Mouse (Mus musculus) MEL (cell line): ENCODE measurements around the gene Scarb1.

Experiments used
- CHD1 ChIP-seq: IDR thresholded peaks from 2 replicates; pipeline ENCODE4 v1.6.1; 2012; ENCODE audit warnings: low read depth, mild to moderate bottlenecking, inconsistent platforms, low read length, improper control_type of control experiment
- CTCF ChIP-seq, 3 experiments: IDR thresholded peaks in 2 of 3; conservative IDR thresholded peaks in 1 of 3; 2 replicates each; pipeline ENCODE4 v1.5.1; 2011 to 2012; ENCODE audit warnings: low read length in 3 of 3, low read depth in 2 of 3, mild to moderate bottlenecking in 2 of 3, improper control_type of control experiment in 1 of 3, inconsistent platforms in 1 of 3, mixed read lengths in 1 of 3, moderate library complexity in 1 of 3; ENCODE audit not compliant: control insufficient read depth in 1 of 3, insufficient read depth in 1 of 3, poor library complexity in 1 of 3, severe bottlenecking in 1 of 3
- ELF1 ChIP-seq: IDR thresholded peaks from 2 replicates; pipeline ENCODE4 v1.6.1; 2014; ENCODE audit warnings: low read depth, mild to moderate bottlenecking, inconsistent platforms, low read length, improper control_type of control experiment, moderate library complexity
- EP300 ChIP-seq, 2 experiments: IDR thresholded peaks; 2 replicates each; pipeline ENCODE4 v1.6.1; 2011; ENCODE audit warnings: improper control_type of control experiment in 2 of 2, low read length in 2 of 2, low read depth in 1 of 2, mild to moderate bottlenecking in 1 of 2
- GATA1 ChIP-seq: IDR thresholded peaks from 2 replicates; pipeline ENCODE4 v1.6.1; 2011; ENCODE audit warnings: low read depth, low read length, improper control_type of control experiment
- POLR2A ChIP-seq, 2 experiments: IDR thresholded peaks; 2 replicates each; pipeline ENCODE4 v1.6.1; 2011 to 2012; ENCODE audit warnings: low read length in 2 of 2, mild to moderate bottlenecking in 2 of 2, control low read depth in 1 of 2, improper control_type of control experiment in 1 of 2, low read depth in 1 of 2, moderate library complexity in 1 of 2; ENCODE audit not compliant: control insufficient read depth in 1 of 2, insufficient read depth in 1 of 2, poor library complexity in 1 of 2
- POLR2AphosphoS5 ChIP-seq: IDR thresholded peaks from 2 replicates; pipeline ENCODE4 v1.6.1; 2012; ENCODE audit warnings: low read depth, borderline replicate concordance, mild to moderate bottlenecking, inconsistent platforms, low read length, moderate library complexity, mixed read lengths
- RCOR1 ChIP-seq: IDR thresholded peaks from 2 replicates; pipeline ENCODE4 v1.6.1; 2012; ENCODE audit warnings: low read depth, mild to moderate bottlenecking, inconsistent platforms, low read length, improper control_type of control experiment
- SMC3 ChIP-seq: IDR thresholded peaks from 2 replicates; pipeline ENCODE4 v1.6.1; 2011; ENCODE audit warnings: low read depth, low read length, improper control_type of control experiment
- ZKSCAN1 ChIP-seq: IDR thresholded peaks from 2 replicates; pipeline ENCODE4 v1.6.1; 2012; ENCODE audit warnings: low read depth, mild to moderate bottlenecking, inconsistent platforms, low read length, improper control_type of control experiment, moderate library complexity

GRCm38 (mm10) chr5:125233478-125233877 is 107.4 kb downstream of the Scarb1 start:
- TF ChIP-seq CHD1 (no peak), ZKSCAN1 (no peak), CTCF (IDR thresholded peaks at IDR 0.05 in 2 of 3, conservative IDR thresholded peaks at IDR 0.05 in 1 of 3; ENCODE audit: control insufficient read depth in 1 of 3, insufficient read depth in 1 of 3, low read depth in 2 of 3, low read length in 3 of 3, poor library complexity in 1 of 3, severe bottlenecking in 1 of 3) (no peak; a peak in 1 of 6 replicates), ELF1 (no peak), POLR2A (IDR thresholded peaks at IDR 0.05; ENCODE audit: control insufficient read depth in 1 of 2, insufficient read depth in 1 of 2, low read depth in 1 of 2, low read length in 2 of 2, poor library complexity in 1 of 2) (no peak), EP300 (IDR thresholded peaks at IDR 0.05; ENCODE audit: low read depth in 1 of 2, low read length in 2 of 2) (no peak), SMC3 (no peak), POLR2AphosphoS5 (no peak), RCOR1 (no peak), GATA1 (no peak)
